Comparison of ENCODE assay signal across 17 mouse cellular contexts in the genomic region with DNA sequence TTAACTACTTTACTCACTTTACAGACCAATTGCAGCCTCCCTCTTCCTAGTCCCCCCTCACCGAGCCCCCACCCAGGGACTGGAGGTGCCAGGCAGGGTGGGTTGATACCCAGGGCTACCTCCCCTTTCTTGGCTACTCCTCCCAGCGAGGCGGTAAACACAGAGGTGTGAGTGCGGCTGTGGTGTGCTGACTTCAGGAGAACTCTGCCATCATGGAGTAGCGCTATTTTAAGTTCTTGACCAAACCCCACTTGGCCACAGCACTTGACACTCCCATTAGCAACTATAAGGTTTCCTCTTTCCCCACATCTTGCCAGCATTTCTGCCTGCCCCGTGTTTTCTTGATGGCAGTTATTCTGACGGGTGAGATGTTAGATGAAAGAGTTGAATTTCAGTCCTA. TPM values are rescaled to one million over a fixed set of nuclear protein-coding genes. Genes with fewer than 3 reads are reported as not detected.
DNase-seq lines count a peak whose midpoint lies in the region; ATAC-seq and TF ChIP-seq lines count a peak whose summit lies in the region.
"Had no signal": no experiment of that assay in that cellular context is flagged by ENCODE, and none has a peak within 500 bp of the region (broad histone marks: within the 10 kb centered on the region; RNA-seq: fewer than 3 reads in every experiment).

No protein-coding gene starts in this region.

- H3K36me3 ChIP-seq in embryonic facial prominence, embryonic 14.5 days (ENCODE audit: control insufficient read depth, insufficient read depth, low read length) = no peaks in the 10 kb centered on the region
- H3K36me3 ChIP-seq in embryonic facial prominence, embryonic 10.5 days (replicated peaks) = peaks cover 12% of the 10 kb centered on the region
- no peaks in the 10 kb centered on the region for H3K36me3 ChIP-seq in heart, postnatal 0 days (replicated peaks; ENCODE audit: control insufficient read depth, insufficient read depth, low read length)
- H3K36me3 ChIP-seq in heart, adult 2 months (ENCODE audit: control insufficient read depth, insufficient read depth, low read length) = no peaks in the 10 kb centered on the region
- H3K36me3 ChIP-seq in lung, embryonic 16.5 days (ENCODE audit: control insufficient read depth, insufficient read depth, low read length) = no peaks in the 10 kb centered on the region
- H3K36me3 ChIP-seq: embryonic facial prominence, embryonic 15.5 days; liver, embryonic 15.5 days; neural tube, embryonic 12.5 days had no signal

- H3K4me3 ChIP-seq in embryonic facial prominence, embryonic 14.5 days (ENCODE audit: low read depth, low read length) = no peak overlapping the region
- H3K4me3 ChIP-seq in embryonic facial prominence, embryonic 10.5 days = no peak overlapping the region
- no peak overlapping the region for H3K4me3 ChIP-seq in heart, postnatal 0 days (ENCODE audit: low read depth, low read length)
- H3K4me3 ChIP-seq in heart, adult 2 months = no peak overlapping the region
- no peak overlapping the region for H3K4me3 ChIP-seq in lung, embryonic 16.5 days (ENCODE audit: low read length)
- H3K4me3 ChIP-seq: embryonic facial prominence, embryonic 15.5 days; layer of hippocampus, adult 2 months; liver, embryonic 15.5 days; neural tube, embryonic 12.5 days had no signal

- no peak overlapping the region for H3K9ac ChIP-seq in embryonic facial prominence, embryonic 14.5 days (ENCODE audit: low read depth, low read length)
- no peak overlapping the region for H3K9ac ChIP-seq in heart, postnatal 0 days (replicated peaks; ENCODE audit: low read depth, low read length)
- H3K9ac ChIP-seq in heart, adult 2 months (ENCODE audit: low read depth, low read length) = no peak overlapping the region
- no peak overlapping the region for H3K9ac ChIP-seq in lung, embryonic 16.5 days (ENCODE audit: low read length)
- H3K9ac ChIP-seq: embryonic facial prominence, embryonic 15.5 days; liver, embryonic 15.5 days; neural tube, embryonic 12.5 days had no signal

- intact Hi-C loops in heart, adult 2 months (cut with DNase I) = no loop called here

- TF ChIP-seq EP300 in heart, postnatal 0 days (IDR thresholded peaks at IDR 0.05; ENCODE audit: low read depth) = no peak
- TF ChIP-seq EP300 in heart, adult 2 months (IDR thresholded peaks at IDR 0.05; ENCODE audit: insufficient read depth, low read depth, low read length) = no peak

- H3K27me3 ChIP-seq in embryonic facial prominence, embryonic 14.5 days (replicated peaks; ENCODE audit: control insufficient read depth, insufficient read depth, low read length) = no peaks in the 10 kb centered on the region
- no peaks in the 10 kb centered on the region for H3K27me3 ChIP-seq in embryonic facial prominence, embryonic 10.5 days (replicated peaks; ENCODE audit: low read depth, poor library complexity, severe bottlenecking)
- no peaks in the 10 kb centered on the region for H3K27me3 ChIP-seq in heart, postnatal 0 days (ENCODE audit: control insufficient read depth, insufficient read depth, low read length)
- H3K27me3 ChIP-seq in heart, adult 2 months (ENCODE audit: control insufficient read depth, insufficient read depth, low read length) = no peaks in the 10 kb centered on the region
- H3K27me3 ChIP-seq in lung, embryonic 16.5 days (ENCODE audit: control insufficient read depth, insufficient read depth, low read depth, low read length) = no peaks in the 10 kb centered on the region
- H3K27me3 ChIP-seq: embryonic facial prominence, embryonic 15.5 days; liver, embryonic 15.5 days; neural tube, embryonic 12.5 days had no signal

- H3K79me2 ChIP-seq in heart, adult 2 months (replicated peaks; ENCODE audit: control insufficient read depth, insufficient read depth, low read length) = no peaks in the 10 kb centered on the region

- DNase-seq in embryonic facial prominence, embryonic 14.5 days (ENCODE audit: low spot score) = peak; percentile 41
- DNase-seq in embryonic facial prominence, embryonic 10.5 days (ENCODE audit: low spot score) = no peak
- no peak for DNase-seq in heart, postnatal 0 days (ENCODE audit: low spot score)
- DNase-seq in heart, adult 2 months = no peak
- DNase-seq in 416B (ENCODE audit: low read depth) = peak; percentile 29
- DNase-seq in kidney, adult 8-10 months = no peak
- DNase-seq in right cerebral cortex, postnatal 36 days (ENCODE audit: low spot score in 2 of 2) = no peak
- DNase-seq: adrenal gland, postnatal 10 days; cerebellum, adult 11 months; kidney, adult 11 months; kidney, postnatal 10 days had no signal

- TF ChIP-seq POLR2A in heart, adult 2 months (IDR thresholded peaks at IDR 0.05; ENCODE audit: insufficient read depth, low read depth, low read length) = no peak

- 77% methylated on average over 7 of the region's 7 CpGs for WGBS in embryonic facial prominence, embryonic 14.5 days
- 89% methylated on average over 7 of the region's 7 CpGs for WGBS in embryonic facial prominence, embryonic 10.5 days
- 40% methylated on average over 7 of the region's 7 CpGs for WGBS in heart, postnatal 0 days
- WGBS in heart, adult 2 months = 50% methylated on average over 7 of the region's 7 CpGs
- 40% methylated on average over 7 of the region's 7 CpGs for WGBS in lung, embryonic 16.5 days

- no peaks in the 10 kb centered on the region for H3K4me1 ChIP-seq in embryonic facial prominence, embryonic 14.5 days (ENCODE audit: control insufficient read depth, insufficient read depth, low read length)
- peaks cover 3% of the 10 kb centered on the region; the same call in 1 of the 2 replicates for H3K4me1 ChIP-seq in embryonic facial prominence, embryonic 10.5 days
- H3K4me1 ChIP-seq in heart, postnatal 0 days (ENCODE audit: control insufficient read depth, insufficient read depth) = no peaks in the 10 kb centered on the region
- no peaks in the 10 kb centered on the region for H3K4me1 ChIP-seq in heart, adult 2 months (ENCODE audit: control insufficient read depth, insufficient read depth, low read length)
- peaks cover 7% of the 10 kb centered on the region for H3K4me1 ChIP-seq in lung, embryonic 16.5 days (replicated peaks; ENCODE audit: control insufficient read depth, insufficient read depth, low read length)
- H3K4me1 ChIP-seq: embryonic facial prominence, embryonic 15.5 days; liver, embryonic 15.5 days; neural tube, embryonic 12.5 days had no signal

- no peak overlapping the region for H3K27ac ChIP-seq in embryonic facial prominence, embryonic 14.5 days (replicated peaks; ENCODE audit: low read depth, low read length)
- no peak overlapping the region for H3K27ac ChIP-seq in embryonic facial prominence, embryonic 10.5 days (replicated peaks)
- H3K27ac ChIP-seq in heart, postnatal 0 days (ENCODE audit: low read depth) = no peak overlapping the region
- no peak overlapping the region for H3K27ac ChIP-seq in heart, adult 2 months
- no peak overlapping the region for H3K27ac ChIP-seq in lung, embryonic 16.5 days (ENCODE audit: low read length)
- H3K27ac ChIP-seq: embryonic facial prominence, embryonic 15.5 days; layer of hippocampus, adult 2 months; liver, embryonic 15.5 days; neural tube, embryonic 12.5 days; stomach, postnatal 0 days had no signal

- H3K9me3 ChIP-seq in embryonic facial prominence, embryonic 14.5 days (ENCODE audit: control insufficient read depth, low read length) = no peaks in the 10 kb centered on the region
- H3K9me3 ChIP-seq in embryonic facial prominence, embryonic 10.5 days = no peaks in the 10 kb centered on the region
- H3K9me3 ChIP-seq in heart, postnatal 0 days (replicated peaks; ENCODE audit: control insufficient read depth, low read length) = no peaks in the 10 kb centered on the region
- no peaks in the 10 kb centered on the region for H3K9me3 ChIP-seq in lung, embryonic 16.5 days (ENCODE audit: control insufficient read depth, low read length)
- H3K9me3 ChIP-seq: embryonic facial prominence, embryonic 15.5 days; liver, embryonic 15.5 days; neural tube, embryonic 12.5 days had no signal

- ATAC-seq in embryonic facial prominence, embryonic 14.5 days (ENCODE audit: low read depth) = no peak; the same call in 1 of the 2 replicates
- no peak for ATAC-seq in heart, postnatal 0 days (ENCODE audit: insufficient read depth, low read depth)
- ATAC-seq in lung, embryonic 16.5 days (ENCODE audit: low read depth) = peak; percentile 61; the same call in 1 of the 2 replicates

- no peak overlapping the region for H3K4me2 ChIP-seq in embryonic facial prominence, embryonic 14.5 days (ENCODE audit: low read depth, low read length)
- H3K4me2 ChIP-seq in heart, postnatal 0 days (ENCODE audit: low read depth, low read length) = peak overlapping the region; percentile 36; the same call in 1 of the 2 replicates
- H3K4me2 ChIP-seq in lung, embryonic 16.5 days (ENCODE audit: low read depth, low read length) = no peak overlapping the region
- H3K4me2 ChIP-seq: embryonic facial prominence, embryonic 15.5 days; liver, embryonic 15.5 days; neural tube, embryonic 12.5 days had no signal

- no peak for TF ChIP-seq CTCF in heart, postnatal 0 days (IDR thresholded peaks at IDR 0.05; ENCODE audit: low read depth)
- TF ChIP-seq CTCF in heart, adult 2 months (IDR thresholded peaks at IDR 0.05) = no peak

RNA-seq across cellular contexts. Expression of gene Smim15, which starts 52.2 kb away (rescaled TPM):
- polyA plus RNA-seq in embryonic facial prominence, embryonic 14.5 days (2014; fragmentation: Nextera tagmentation; extraction: Ambion mirVana) = 56.5 and 57.1 TPM in 2 replicates
- 51.6 and 55.2 TPM in 2 replicates for polyA plus RNA-seq in embryonic facial prominence, embryonic 10.5 days (2016; fragmentation: Nextera tagmentation; extraction: Ambion mirVana)
- 22.5 and 50.7 TPM in 2 replicates for total RNA-seq in heart, postnatal 0 days (2014; rRNA removed; ENCODE audit: low replicate concordance)
- polyA plus RNA-seq in heart, postnatal 0 days (2015; fragmentation: Nextera tagmentation; extraction: Ambion mirVana) = 23.0 and 25.0 TPM in 2 replicates
- 10 to 100 TPM; 21.5 to 21.8 TPM for total RNA-seq in heart, adult 2 months (2021)
- 6.7 and 13.5 TPM in 2 replicates for polyA plus RNA-seq in heart, adult 2 months (2012; rRNA removed)
- polyA plus RNA-seq in lung, embryonic 16.5 days (2015; fragmentation: Nextera tagmentation; extraction: Ambion mirVana) = 70.1 and 72.2 TPM in 2 replicates

Comparison
In these comparisons a context has a peak if more than half of its experiments do, and no peak if none do; other contexts are left out.
1. DNase-seq: peak in embryonic facial prominence, embryonic 14.5 days (single experiment) and 416B (single experiment); none in embryonic facial prominence, embryonic 10.5 days (single experiment), heart, postnatal 0 days (single experiment), heart, adult 2 months (0 of 2), kidney, adult 8-10 months (0 of 2) and right cerebral cortex, postnatal 36 days (0 of 2).